ENCODE assay signal across 14 mouse cellular contexts in genomic region chr8:83590488-83591023, GRCm38 (mm10). TPM values are rescaled to one million over a fixed set of nuclear protein-coding genes. Genes with fewer than 3 reads are reported as not detected.
DNase-seq lines count a peak whose midpoint lies in the region; ATAC-seq and TF ChIP-seq lines count a peak whose summit lies in the region.
"Had no signal": no experiment of that assay in that cellular context is flagged by ENCODE, and none has a peak within 500 bp of the region (broad histone marks: within the 10 kb centered on the region; RNA-seq: fewer than 3 reads in every experiment).

No protein-coding gene starts in this region.

- no peak overlapping the region for H3K27ac ChIP-seq in heart, embryonic 13.5 days (replicated peaks)
- H3K27ac ChIP-seq in liver, postnatal 0 days (ENCODE audit: low read depth): no peak overlapping the region
- no peak overlapping the region for H3K27ac ChIP-seq in midbrain, postnatal 0 days (ENCODE audit: low read depth, low read length)

- peak; percentile 51 for TF ChIP-seq CTCF in liver, postnatal 0 days (IDR thresholded peaks at IDR 0.05; ENCODE audit: low read depth)
- TF ChIP-seq CTCF in midbrain, postnatal 0 days (IDR thresholded peaks at IDR 0.05): peak; percentile 62

- 0 out of 2 replicates have a peak overlapping the region, but pooled peaks have one; percentile 7 for H3K9ac ChIP-seq in heart, embryonic 13.5 days
- no peak overlapping the region for H3K9ac ChIP-seq in liver, postnatal 0 days (replicated peaks)
- H3K9ac ChIP-seq in midbrain, postnatal 0 days (replicated peaks; ENCODE audit: low read length, poor library complexity, severe bottlenecking): no peak overlapping the region

- intact Hi-C loops in heart, postnatal 10 days (cut with DNase I): no loop called here

- H3K9me3 ChIP-seq in heart, embryonic 13.5 days: no peaks in the 10 kb centered on the region
- no peaks in the 10 kb centered on the region for H3K9me3 ChIP-seq in liver, postnatal 0 days (ENCODE audit: low read length)
- no peaks in the 10 kb centered on the region for H3K9me3 ChIP-seq in midbrain, postnatal 0 days (ENCODE audit: low read length)

- DNase-seq in heart, postnatal 10 days: no peak
- no peak for DNase-seq in liver, postnatal 0 days
- DNase-seq in liver (no peak), R1 (ENCODE audit: low read depth, low spot score) (peak; percentile 62)
- no peak for DNase-seq in midbrain, postnatal 0 days (ENCODE audit: low spot score)
- no peak for DNase-seq in adrenal gland, postnatal 25 days
- DNase-seq in urinary bladder, adult 2 months (ENCODE audit: low spot score): no peak
- DNase-seq: heart, postnatal 36 days; kidney, postnatal 25 days; lung, adult 2 months had no signal

- H3K27me3 ChIP-seq in heart, embryonic 13.5 days (replicated peaks): no peaks in the 10 kb centered on the region
- no peaks in the 10 kb centered on the region for H3K27me3 ChIP-seq in liver, postnatal 0 days (ENCODE audit: insufficient read depth, low read length)
- H3K27me3 ChIP-seq in midbrain, postnatal 0 days (ENCODE audit: insufficient read depth, low read length): no peaks in the 10 kb centered on the region

- no peak for TF ChIP-seq EP300 in liver, postnatal 0 days (IDR thresholded peaks at IDR 0.05; ENCODE audit: low read depth)

- H3K36me3 ChIP-seq in heart, embryonic 13.5 days: peaks cover 36% of the 10 kb centered on the region
- 0 out of 2 replicates have a peak, but pooled peaks cover 2% of the 10 kb centered on the region for H3K36me3 ChIP-seq in liver, postnatal 0 days (replicated peaks; ENCODE audit: insufficient read depth, low read length)
- 0 out of 2 replicates have a peak, but pooled peaks cover 3% of the 10 kb centered on the region for H3K36me3 ChIP-seq in midbrain, postnatal 0 days (ENCODE audit: insufficient read depth, low read length)

- ATAC-seq in heart, embryonic 13.5 days (ENCODE audit: extremely low read depth, insufficient number of reproducible peaks, low FRiP score, low TSS enrichment): no peak
- ATAC-seq in liver, postnatal 0 days: no peak
- no peak for ATAC-seq in midbrain, postnatal 0 days (ENCODE audit: low FRiP score)
- ATAC-seq: forebrain, embryonic 16.5 days had no signal

- peaks cover 49% of the 10 kb centered on the region for H3K4me1 ChIP-seq in heart, embryonic 13.5 days
- H3K4me1 ChIP-seq in liver, postnatal 0 days (ENCODE audit: insufficient read depth): peaks cover 27% of the 10 kb centered on the region
- peaks cover 20% of the 10 kb centered on the region; the same call in 1 of the 2 replicates for H3K4me1 ChIP-seq in midbrain, postnatal 0 days (ENCODE audit: insufficient read depth, low read length)

- no peak overlapping the region for H3K4me3 ChIP-seq in heart, embryonic 13.5 days
- H3K4me3 ChIP-seq in liver, postnatal 0 days (ENCODE audit: low read depth, low read length): no peak overlapping the region
- peak overlapping the region; percentile 88; the same call in 1 of the 2 replicates for H3K4me3 ChIP-seq in midbrain, postnatal 0 days (ENCODE audit: low read depth, low read length)

- 79% methylated on average over 7 of the region's 7 CpGs for WGBS in heart, embryonic 13.5 days
- 85% methylated on average over 7 of the region's 7 CpGs for WGBS in liver, postnatal 0 days (ENCODE audit: insufficient replicate concordance)
- WGBS in midbrain, postnatal 0 days: 75% methylated on average over 7 of the region's 7 CpGs

- H3K4me2 ChIP-seq in heart, embryonic 13.5 days: no peak overlapping the region
- H3K4me2 ChIP-seq in liver, postnatal 0 days (ENCODE audit: low read depth, low read length): no peak overlapping the region
- peak overlapping the region; percentile 79 for H3K4me2 ChIP-seq in midbrain, postnatal 0 days (ENCODE audit: low read depth, low read length, poor library complexity, severe bottlenecking)

RNA-seq across cellular contexts. Expression of gene Tecr, which starts 17.2 kb away (rescaled TPM):
- 438 and 474 TPM in 2 replicates for polyA plus RNA-seq in heart, embryonic 13.5 days (2015; fragmentation: Nextera tagmentation; extraction: Ambion mirVana)
- total RNA-seq in heart, postnatal 10 days (2021): 100 to 1,000 TPM; 181 to 199 TPM
- 252 and 258 TPM in 2 replicates for polyA plus RNA-seq in liver, postnatal 0 days (2015; fragmentation: Nextera tagmentation; extraction: Ambion mirVana)
- 1,134 and 1,270 TPM in 2 replicates for total RNA-seq in midbrain, postnatal 0 days (2014; rRNA removed)
- 1,433 and 1,533 TPM in 2 replicates for polyA plus RNA-seq in midbrain, postnatal 0 days (2015; fragmentation: Nextera tagmentation; extraction: Ambion mirVana)
- 582 and 661 TPM in 2 replicates for total RNA-seq in adrenal gland, postnatal 25 days (2021)
- polyA plus RNA-seq in urinary bladder, adult 2 months (2012; rRNA removed): 298 and 313 TPM in 2 replicates

RNA-seq across cellular contexts. Expression of gene Dnajb1, which starts 17.4 kb away (rescaled TPM):
- 41.4 and 47.4 TPM in 2 replicates for polyA plus RNA-seq in heart, embryonic 13.5 days (2015; fragmentation: Nextera tagmentation; extraction: Ambion mirVana)
- total RNA-seq in heart, postnatal 10 days (2021): 10 to 100 TPM; 17.5 to 18.0 TPM
- 29.4 and 31.6 TPM in 2 replicates for polyA plus RNA-seq in liver, postnatal 0 days (2015; fragmentation: Nextera tagmentation; extraction: Ambion mirVana)
- 41.0 and 43.3 TPM in 2 replicates for total RNA-seq in midbrain, postnatal 0 days (2014; rRNA removed)
- 60.3 and 72.4 TPM in 2 replicates for polyA plus RNA-seq in midbrain, postnatal 0 days (2015; fragmentation: Nextera tagmentation; extraction: Ambion mirVana)
- total RNA-seq in adrenal gland, postnatal 25 days (2021): 27.7 and 28.0 TPM in 2 replicates
- polyA plus RNA-seq in urinary bladder, adult 2 months (2012; rRNA removed): 30.7 and 36.8 TPM in 2 replicates

RNA-seq across cellular contexts. Expression of gene Ndufb7, which starts 24.1 kb away (rescaled TPM):
- 524 and 602 TPM in 2 replicates for polyA plus RNA-seq in heart, embryonic 13.5 days (2015; fragmentation: Nextera tagmentation; extraction: Ambion mirVana)
- total RNA-seq in heart, postnatal 10 days (2021): 100 to 1,000 TPM; 597 to 620 TPM
- 298 and 304 TPM in 2 replicates for polyA plus RNA-seq in liver, postnatal 0 days (2015; fragmentation: Nextera tagmentation; extraction: Ambion mirVana)
- 151 and 158 TPM in 2 replicates for total RNA-seq in midbrain, postnatal 0 days (2014; rRNA removed)
- 396 and 420 TPM in 2 replicates for polyA plus RNA-seq in midbrain, postnatal 0 days (2015; fragmentation: Nextera tagmentation; extraction: Ambion mirVana)
- total RNA-seq in adrenal gland, postnatal 25 days (2021): 223 and 229 TPM in 2 replicates
- 241 and 263 TPM in 2 replicates for polyA plus RNA-seq in urinary bladder, adult 2 months (2012; rRNA removed)

RNA-seq across cellular contexts. Expression of gene Olfr370, which starts 55.0 kb away (rescaled TPM):
- polyA plus RNA-seq in heart, embryonic 13.5 days (2015; fragmentation: Nextera tagmentation; extraction: Ambion mirVana): not detected in 2 replicates
- not detected for total RNA-seq in heart, postnatal 10 days (2021)
- not detected in 2 replicates for polyA plus RNA-seq in liver, postnatal 0 days (2015; fragmentation: Nextera tagmentation; extraction: Ambion mirVana)
- total RNA-seq in midbrain, postnatal 0 days (2014; rRNA removed): not detected in 2 replicates
- not detected in 2 replicates for polyA plus RNA-seq in midbrain, postnatal 0 days (2015; fragmentation: Nextera tagmentation; extraction: Ambion mirVana)
- total RNA-seq in adrenal gland, postnatal 25 days (2021): not detected in 2 replicates
- not detected in 2 replicates for polyA plus RNA-seq in urinary bladder, adult 2 months (2012; rRNA removed)
- total RNA-seq: heart, postnatal 36 days had no signal
- polyA plus RNA-seq: forebrain, embryonic 16.5 days; gonadal fat pad, adult 2 months; lung, adult 2 months; testis, adult 2 months had no signal
